Mouse (Mus musculus): ENCODE measurements around the gene Lgals8. TPM values are rescaled to one million over a fixed set of nuclear protein-coding genes. Genes with fewer than 3 reads are reported as not detected.

The Lgals8 gene
- total RNA-seq, 2 experiments from 2014 or later = 16.1 to 36.8 TPM

Other genes with a start within 250 kb of the Lgals8 start
- 28.3 and 40.8 TPM in 2 replicates for gene Mtr, start 206.8 kb downstream of the Lgals8 start, total RNA-seq (2014; fragmentation: Nextera tagmentation)
- gene Mtr, start 206.8 kb downstream of the Lgals8 start, total RNA-seq (2017) = 39.8 and 46.2 TPM in 2 replicates
- gene Actn2, start 124.2 kb downstream of the Lgals8 start, total RNA-seq (2014; fragmentation: Nextera tagmentation) = not detected in 2 replicates
- gene Actn2, start 124.2 kb downstream of the Lgals8 start, total RNA-seq (2017) = not detected in 2 replicates
- 59.9 and 78.3 TPM in 2 replicates for gene Heatr1, start 69.9 kb downstream of the Lgals8 start, total RNA-seq (2014; fragmentation: Nextera tagmentation)
- gene Heatr1, start 69.9 kb downstream of the Lgals8 start, total RNA-seq (2017) = 113 and 125 TPM in 2 replicates
- gene Edaradd, start 55.5 kb upstream of the Lgals8 start, total RNA-seq (2014; fragmentation: Nextera tagmentation) = 0.58 and 1.1 TPM in 2 replicates
- gene Edaradd, start 55.5 kb upstream of the Lgals8 start, total RNA-seq (2017) = 0.60 and 0.62 TPM in 2 replicates
- gene Ero1lb, start 100.9 kb upstream of the Lgals8 start, total RNA-seq (2014; fragmentation: Nextera tagmentation) = 20.9 and 22.2 TPM in 2 replicates
- 15.6 and 16.8 TPM in 2 replicates for gene Ero1lb, start 100.9 kb upstream of the Lgals8 start, total RNA-seq (2017)

Measured in granulocyte monocyte progenitor cell, adult 5-6 weeks (primary cell).